Mouse (Mus musculus): ENCODE data around the gene Tgfbrap1.

The Tgfbrap1 gene

DNA sequence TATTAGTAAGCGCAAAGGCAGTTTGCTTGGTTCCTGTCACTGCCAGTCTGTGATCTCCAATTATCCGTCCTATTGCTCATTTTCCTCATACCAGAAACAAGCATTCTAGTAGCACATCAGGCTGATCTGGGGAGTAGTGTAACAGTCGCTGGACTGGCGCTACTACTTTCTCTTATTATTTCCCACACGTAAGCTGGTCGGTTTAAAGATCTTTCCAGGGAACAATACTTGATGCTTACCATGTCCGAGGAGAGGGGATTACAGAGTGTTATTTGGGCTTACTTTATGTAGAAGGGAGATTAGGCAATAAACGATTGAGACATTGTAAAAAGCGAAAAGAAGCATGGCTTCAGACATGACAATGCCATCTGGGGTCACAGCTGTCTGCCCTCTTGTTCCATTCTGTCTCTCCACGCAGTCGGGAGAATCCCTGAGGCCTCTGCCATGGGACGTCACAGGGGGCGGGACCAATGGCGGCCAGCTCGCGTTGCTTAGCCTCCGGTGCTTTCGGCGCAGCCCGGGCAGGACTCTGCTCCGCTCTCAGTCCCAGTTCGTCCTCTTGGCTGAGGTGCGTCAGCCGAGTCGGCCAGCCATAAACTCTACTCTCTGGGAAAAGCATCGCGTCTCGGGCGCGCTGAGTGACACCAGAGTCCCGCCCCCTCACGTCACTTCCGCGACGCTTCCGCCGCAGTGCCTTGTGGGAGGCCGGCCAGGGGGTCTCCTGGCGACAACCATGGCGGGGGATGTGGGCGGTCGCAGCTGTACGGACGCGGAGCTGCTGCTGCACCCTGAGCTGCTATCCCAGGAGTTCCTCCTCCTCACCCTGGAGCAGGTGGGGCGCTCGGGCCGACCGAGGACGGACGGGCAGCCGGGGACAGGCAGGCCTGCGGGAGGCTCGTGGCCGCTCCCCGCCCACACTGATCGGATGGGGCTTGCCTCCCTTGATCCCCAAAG lies at the start of gene Tgfbrap1, which contains the start of gene AI597479:
TSS of gene Tgfbrap1 (minus strand) at position 607 of the 954 bp plus-strand sequence.
TSS of gene AI597479 (plus strand) at position 680 of the 954 bp plus-strand sequence.
- in situ Hi-C loops (cut with MboI, MseI) = no loop called here

DNA sequence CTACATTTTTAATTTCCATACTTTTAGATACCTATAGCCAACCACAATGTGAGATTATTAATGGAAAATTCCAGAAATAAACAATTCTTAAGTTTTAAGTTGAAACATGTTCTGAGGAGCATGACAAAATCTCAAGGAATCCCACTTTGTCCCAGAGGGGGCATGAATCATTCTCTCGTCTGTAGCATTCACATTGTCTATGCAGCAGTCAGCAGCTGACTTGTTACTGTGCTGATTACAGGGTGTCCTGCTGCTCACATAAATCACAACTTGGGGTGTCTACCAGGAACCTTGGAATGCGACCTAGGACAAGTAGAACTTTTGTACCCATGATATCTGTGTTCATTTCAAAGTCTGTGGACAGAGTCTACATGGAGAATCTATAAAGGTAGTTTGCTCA lies 49.0 kb upstream of the Tgfbrap1 start:
- in situ Hi-C loops (cut with MboI, MseI) = no loop called here

DNA sequence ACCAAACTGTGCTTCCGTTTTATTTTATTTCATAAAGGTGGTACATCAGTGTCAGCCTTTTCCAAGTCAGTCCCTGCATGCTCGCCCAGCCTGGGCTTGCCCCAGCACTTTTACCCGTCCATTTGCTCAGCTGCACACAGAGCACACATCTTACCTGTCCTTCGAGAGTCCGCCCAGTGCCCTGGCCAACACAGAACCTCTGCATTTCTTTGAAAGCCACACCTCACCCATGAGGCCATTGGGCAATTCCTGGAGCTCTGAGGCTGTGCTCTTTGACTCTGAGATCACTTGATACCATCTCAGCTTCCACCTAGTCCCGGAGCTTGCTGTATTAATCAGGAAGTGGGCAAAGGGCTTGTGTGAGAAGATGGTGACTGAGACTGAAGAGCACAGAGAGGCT lies 47.0 kb upstream of the Tgfbrap1 start:
- in situ Hi-C loops (cut with MboI, MseI) = no loop called here

DNA sequence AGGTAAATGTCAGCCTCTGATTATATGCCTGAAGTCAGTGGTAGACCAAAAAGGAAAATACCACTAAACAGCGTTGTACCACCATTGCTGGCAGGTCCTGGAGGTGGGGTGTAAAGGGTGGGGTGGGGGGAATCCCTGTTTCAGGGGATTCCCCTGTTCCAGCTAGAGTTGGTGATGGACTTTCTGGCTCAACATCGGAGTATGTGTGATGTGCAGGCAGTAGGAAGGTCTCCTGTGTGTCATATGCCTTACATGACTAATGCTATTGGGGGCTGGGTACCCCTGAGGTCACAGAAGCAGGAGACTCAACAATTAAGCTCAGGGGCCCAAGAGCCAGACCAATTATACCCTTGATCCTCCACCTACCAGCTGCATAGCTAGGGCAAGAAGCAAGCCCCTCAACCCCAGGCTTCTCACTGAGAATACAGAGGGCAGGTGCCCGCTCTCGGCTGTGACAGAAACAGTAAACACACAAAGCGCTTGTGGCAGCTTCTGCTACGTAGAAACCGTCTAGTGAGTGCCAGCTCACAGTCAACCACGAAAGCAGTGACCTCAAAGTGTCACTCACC lies 46.0 kb upstream of the Tgfbrap1 start:
- in situ Hi-C loops (cut with MboI, MseI) = loop anchor here (5.0 kb wide), 1 partner anchor 123 kb away; no protein-coding TSS in a partner anchor

GRCm38 (mm10) chr1:43143791-43144190 lies 45.4 kb upstream of the Tgfbrap1 start:
- in situ Hi-C loops (cut with MboI, MseI) = loop anchor here (5.0 kb wide), 1 partner anchor 124 kb away; no protein-coding TSS in a partner anchor

- in situ Hi-C loops (cut with MboI, MseI) = loop anchor here (5.0 kb wide), 1 partner anchor 124 kb away; no protein-coding TSS in a partner anchor
Observed at GRCm38 (mm10) chr1:43143284-43143683, 44.8 kb upstream of the Tgfbrap1 start.

GRCm38 (mm10) chr1:43142849-43143248 lies 44.4 kb upstream of the Tgfbrap1 start:
- in situ Hi-C loops (cut with MboI, MseI) = loop anchor here (5.0 kb wide), 1 partner anchor 124 kb away; no protein-coding TSS in a partner anchor

GRCm38 (mm10) chr1:43141555-43141961 lies 43.1 kb upstream of the Tgfbrap1 start:
- in situ Hi-C loops (cut with MboI, MseI) = loop anchor here (5.0 kb wide), 1 partner anchor 126 kb away; no protein-coding TSS in a partner anchor

DNA sequence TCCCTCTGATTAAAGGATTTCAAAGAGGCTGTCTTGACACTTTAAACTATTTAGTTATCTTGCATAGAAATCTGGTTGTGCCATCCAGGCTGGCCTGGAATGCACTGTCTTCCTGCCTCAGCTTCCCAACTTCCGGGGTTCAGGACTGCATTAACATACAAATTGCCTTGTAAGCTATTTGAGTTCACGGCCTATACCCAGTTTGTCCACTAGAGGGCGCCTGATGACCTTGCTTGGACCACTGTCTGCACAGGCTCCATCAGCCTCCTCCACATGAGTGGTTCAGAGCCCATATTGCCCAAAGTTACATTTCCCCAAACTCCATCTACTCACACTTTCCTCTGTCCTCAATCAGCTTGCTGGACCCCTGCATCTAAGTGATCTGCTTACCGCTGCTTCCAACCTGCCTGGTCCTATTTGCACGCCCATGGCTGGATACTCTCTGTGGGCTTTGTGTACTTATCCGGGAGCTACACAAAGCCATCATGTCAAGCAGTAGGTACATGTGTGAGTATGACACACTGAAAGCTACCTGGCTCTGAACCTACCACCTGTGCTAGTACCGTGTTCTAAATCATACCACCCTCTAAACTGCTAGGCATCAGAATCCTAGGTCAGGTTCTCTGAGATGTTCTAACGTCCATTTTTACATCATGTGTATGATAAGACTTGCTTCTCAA lies 41.3 kb upstream of the Tgfbrap1 start:
- in situ Hi-C loops (cut with MboI, MseI) = loop anchor here (5.0 to 10.0 kb wide), 3 partner anchors 128 to 605 kb away; no protein-coding TSS in a partner anchor

- in situ Hi-C loops (cut with MboI, MseI) = loop anchor here (10.0 kb wide), 2 partner anchors 516 to 606 kb away; no protein-coding TSS in a partner anchor
Observed at GRCm38 (mm10) chr1:43138268-43138812, 39.9 kb upstream of the Tgfbrap1 start.

- in situ Hi-C loops (cut with MboI, MseI) = loop anchor here (10.0 kb wide), 2 partner anchors 517 to 607 kb away; no protein-coding TSS in a partner anchor
Observed at GRCm38 (mm10) chr1:43137334-43137733, 38.9 kb upstream of the Tgfbrap1 start.

DNA sequence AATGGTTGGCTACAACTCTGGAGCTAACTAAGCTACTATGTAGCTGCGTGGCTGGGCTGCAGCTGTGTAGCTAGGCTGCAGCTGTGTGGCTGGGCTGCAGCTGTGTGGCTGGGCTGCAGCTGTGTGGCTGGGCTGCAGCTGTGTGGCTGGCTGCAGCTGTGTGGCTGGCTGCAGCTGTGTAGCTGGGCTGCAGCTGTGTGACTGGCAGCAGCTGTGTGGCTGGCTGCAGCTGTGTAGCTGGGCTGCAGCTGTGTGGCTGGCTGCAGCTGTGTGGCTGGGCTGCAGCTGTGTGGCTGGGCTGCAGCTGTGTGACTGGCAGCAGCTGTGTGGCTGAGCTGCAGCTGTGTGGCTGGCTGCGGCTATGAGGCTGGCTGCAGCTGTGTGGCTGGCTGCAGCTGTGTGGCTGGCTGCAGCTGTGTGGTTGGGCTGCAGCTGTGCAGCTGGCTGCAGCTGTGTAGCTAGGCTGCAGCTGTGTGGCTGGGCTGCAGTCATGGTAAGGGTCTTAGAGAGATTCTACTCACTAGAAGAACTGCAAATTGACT lies 38.1 kb upstream of the Tgfbrap1 start:
- in situ Hi-C loops (cut with MboI, MseI) = loop anchor here (10.0 kb wide), 2 partner anchors 518 to 608 kb away; no protein-coding TSS in a partner anchor

GRCm38 (mm10) chr1:43131591-43131990 lies 33.2 kb upstream of the Tgfbrap1 start:
- in situ Hi-C loops (cut with MboI, MseI) = loop anchor here (10.0 kb wide), 2 partner anchors 523 to 613 kb away; no protein-coding TSS in a partner anchor

GRCm38 (mm10) chr1:43130219-43130981 lies 32.0 kb upstream of the Tgfbrap1 start:
- in situ Hi-C loops (cut with MboI, MseI) = loop anchor here (10.0 kb wide), 2 partner anchors 524 to 614 kb away; no protein-coding TSS in a partner anchor

DNA sequence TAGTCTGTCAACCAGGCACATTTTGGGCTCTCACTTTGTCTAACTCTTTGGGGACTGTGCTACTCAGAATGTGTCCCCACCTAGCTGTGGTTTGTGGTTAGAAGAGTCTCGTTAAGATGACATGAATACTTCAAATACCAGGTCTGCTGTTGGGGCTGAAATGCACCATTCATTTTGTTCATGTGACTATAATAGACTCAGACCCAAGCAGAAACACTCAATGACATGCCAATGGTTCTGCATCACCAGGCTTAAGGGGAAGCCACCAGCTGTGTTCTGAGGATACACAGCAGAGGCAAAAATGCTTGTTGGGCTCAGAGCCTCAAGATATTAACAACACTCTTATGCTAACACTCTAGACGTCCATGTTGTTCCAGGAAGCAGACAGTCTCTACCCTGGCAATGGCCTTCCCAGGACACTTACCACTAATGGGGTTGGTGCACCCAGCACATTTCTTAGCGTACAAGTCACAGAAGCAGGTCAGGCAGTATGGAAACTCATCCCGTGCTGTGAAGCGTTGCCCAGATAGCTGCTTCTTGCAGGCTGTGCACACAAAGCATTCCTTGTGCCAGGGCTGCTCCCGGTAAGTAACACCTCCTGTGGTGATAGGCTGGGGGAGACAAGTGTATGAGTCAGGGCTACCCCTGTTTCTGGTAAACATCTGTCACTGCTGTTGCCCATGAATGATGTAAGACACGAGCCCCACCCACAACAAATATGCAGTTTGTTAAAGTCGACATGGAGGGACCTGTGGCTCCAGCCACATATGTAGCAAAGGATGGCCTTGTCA lies 29.6 kb upstream of the Tgfbrap1 start:
- in situ Hi-C loops (cut with MboI, MseI) = no loop called here

DNA sequence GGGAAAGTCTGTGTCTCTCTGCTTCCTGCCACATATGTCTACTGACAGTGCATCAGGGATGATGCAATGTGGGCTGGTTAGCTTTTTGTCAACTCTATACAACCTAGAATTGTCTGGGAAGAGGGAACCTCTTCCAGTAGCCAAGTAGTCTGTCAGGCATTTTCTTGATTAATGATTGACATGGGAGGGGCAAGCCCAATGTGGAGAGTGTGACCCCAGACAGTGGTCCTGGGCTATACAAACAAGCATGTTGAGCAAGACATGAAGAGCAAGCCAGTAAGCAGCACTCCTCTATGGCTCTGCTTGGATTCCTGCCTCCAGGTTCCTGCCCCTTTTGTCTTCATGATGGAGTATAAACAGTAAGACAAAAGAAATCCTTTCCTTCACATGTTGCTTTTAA lies 28.8 kb upstream of the Tgfbrap1 start:
- in situ Hi-C loops (cut with MboI, MseI) = no loop called here

GRCm38 (mm10) chr1:43124726-43125125 lies 26.3 kb upstream of the Tgfbrap1 start:
- in situ Hi-C loops (cut with MboI, MseI) = no loop called here

DNA sequence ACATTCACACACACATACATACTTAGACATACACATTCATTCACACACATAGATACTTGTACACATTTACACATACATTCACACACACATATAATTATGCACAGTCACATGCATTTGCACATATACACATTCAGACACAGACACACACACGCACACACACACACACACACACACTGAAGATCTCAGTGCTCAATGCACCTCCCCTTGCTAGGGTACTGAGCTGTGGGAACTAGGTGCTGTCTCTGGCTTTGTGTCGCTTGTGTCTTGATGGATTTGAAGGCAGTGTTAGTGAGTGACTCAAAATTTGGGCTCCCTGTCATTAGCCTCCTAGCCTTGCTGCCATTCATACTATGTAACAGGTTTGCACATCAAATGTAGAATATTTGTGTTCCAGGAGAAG lies 24.2 kb upstream of the Tgfbrap1 start:
- in situ Hi-C loops (cut with MboI, MseI) = no loop called here

DNA sequence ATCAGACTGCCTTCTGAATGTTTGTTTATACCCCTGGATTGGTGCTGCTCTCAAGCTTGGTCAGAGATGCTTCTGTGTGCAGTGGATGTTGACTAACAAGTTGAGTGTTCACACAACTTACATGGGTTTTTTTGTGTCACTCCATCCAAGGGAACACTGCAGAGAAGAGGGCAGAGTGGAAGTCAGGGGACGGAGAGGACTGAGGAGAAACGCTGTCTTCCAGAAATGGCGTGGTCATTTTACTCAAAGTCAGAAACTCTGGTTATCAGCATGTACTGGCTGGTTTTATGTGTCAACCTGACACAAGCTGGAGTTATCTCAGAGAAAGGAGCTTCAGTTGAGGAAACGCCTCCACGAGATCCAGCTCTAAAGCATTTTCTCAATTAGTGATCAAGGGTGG lies 22.5 kb upstream of the Tgfbrap1 start:
- in situ Hi-C loops (cut with MboI, MseI) = no loop called here
